Mouse (Mus musculus): Measurements from ENCODE around the gene Ppp2r5d.
A peak's percentile ranks its signal among the peaks of the same experiment; 100 is the strongest.

Ppp2r5d gene

DNA sequence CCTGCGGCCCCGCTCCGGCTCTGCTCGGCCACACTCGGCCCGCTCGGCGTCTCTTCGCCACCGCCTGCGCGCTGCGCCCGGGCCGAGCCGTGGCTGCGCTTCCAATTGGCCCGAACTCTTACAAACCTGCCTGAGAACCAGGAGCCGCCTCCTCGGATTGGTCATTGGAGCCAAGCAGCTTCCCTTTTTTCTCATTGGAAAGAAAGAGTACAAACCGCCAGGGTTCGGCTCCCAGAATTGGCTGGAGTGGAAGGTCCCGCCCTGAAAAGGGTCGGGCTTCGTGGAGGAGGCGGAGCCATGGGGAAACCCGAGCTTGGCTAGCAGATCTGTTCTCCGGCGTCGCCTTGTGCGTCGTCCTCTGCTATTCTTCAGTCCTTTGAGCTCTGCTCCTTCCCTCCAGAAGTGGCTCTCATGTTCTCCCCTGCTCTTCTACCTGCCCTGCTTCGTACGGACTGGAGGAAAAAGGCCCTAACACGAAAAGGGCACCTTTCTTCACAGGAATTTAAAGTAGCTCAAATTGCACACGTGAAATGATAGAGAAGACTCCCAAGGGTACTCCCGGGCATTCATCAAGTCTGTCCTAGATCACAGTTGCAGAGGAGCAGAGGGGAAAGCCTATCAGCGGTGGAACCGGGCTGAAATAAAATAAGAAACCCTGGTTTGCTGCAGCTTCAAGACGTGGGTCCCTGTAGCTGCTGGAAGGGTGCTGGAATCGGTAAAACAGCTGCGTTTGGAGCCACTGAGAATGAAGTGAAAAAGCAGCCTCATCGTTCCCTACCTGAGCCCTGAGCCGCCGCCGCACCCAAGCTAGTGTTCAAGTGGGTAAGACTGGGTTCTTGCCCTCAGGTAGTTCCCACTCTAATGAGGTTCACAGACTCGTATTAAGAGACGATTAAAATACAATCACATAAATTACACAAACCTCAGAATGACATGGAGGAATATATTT is at the start of gene Ppp2r5d:
Gene Ppp2r5d (minus strand): TSS at position 225 of the 949 bp plus-strand sequence.
- peak; percentile 96 for DNase-seq

GRCm38 (mm10) chr17:46751794-46752556 is 47.1 kb upstream of the Ppp2r5d start, which contains the start of gene Cnpy3:
Cnpy3 (minus strand) TSS chr17:46752214.
- peak; percentile 98 for DNase-seq

DNA sequence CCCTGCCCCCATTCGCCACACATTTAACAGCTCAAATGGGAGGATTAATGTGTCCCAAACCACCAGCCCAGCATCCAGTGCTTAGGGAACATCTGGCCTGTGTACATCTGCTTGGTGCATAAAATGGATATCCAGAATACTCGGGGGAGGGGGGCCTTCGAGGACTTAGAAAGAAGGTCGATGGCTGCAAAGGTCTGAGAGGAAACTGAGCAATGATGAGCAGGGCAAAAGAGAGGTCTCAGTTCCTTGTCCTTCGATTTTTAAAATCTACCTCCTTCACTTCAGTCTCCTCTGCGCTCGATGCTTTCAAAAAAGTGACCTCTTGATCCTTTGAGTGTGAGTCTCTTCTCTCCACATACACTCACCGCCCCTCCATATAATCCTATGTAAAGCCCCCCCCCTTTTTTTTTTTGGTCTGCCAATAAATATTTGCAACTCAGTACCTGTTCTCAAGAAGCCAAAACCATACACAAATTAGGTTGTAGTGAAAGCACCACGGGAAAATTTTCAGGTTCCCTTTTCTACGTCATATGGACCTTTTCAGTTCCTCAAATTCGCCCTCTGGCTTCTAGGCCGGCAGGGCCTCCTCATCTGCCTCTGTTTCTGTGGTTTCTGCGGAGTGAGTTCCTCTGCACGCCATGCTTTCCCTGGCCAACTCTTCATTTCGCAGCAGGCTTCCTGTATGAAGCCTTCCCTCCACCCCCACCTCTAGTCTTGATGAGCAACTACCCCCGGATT is 46.3 kb upstream of the Ppp2r5d start:
- no peak for DNase-seq

DNA sequence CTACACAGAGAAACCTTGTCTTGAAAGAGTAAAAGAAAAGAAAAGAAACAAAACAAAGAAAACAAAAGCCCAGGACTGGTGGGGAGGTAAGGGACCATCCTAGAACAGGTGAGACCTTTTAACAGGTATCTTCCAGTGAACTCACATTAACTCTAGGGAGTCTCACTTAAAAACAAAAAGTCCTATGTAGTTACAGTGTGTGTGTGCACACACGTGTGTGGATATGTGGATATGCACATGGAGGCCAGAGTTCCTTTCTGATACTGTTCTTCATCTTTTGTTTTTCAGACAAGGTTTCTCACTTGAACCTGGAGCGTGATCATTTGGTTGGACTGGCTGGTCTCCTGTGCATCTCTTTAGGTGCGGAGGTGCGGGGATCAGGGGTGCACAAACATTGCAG is 45.7 kb upstream of the Ppp2r5d start:
- DNase-seq = no peak

GRCm38 (mm10) chr17:46749282-46749681 is 44.4 kb upstream of the Ppp2r5d start:
- DNase-seq = no peak

GRCm38 (mm10) chr17:46747806-46748205 is 42.9 kb upstream of the Ppp2r5d start:
- DNase-seq = no peak

DNA sequence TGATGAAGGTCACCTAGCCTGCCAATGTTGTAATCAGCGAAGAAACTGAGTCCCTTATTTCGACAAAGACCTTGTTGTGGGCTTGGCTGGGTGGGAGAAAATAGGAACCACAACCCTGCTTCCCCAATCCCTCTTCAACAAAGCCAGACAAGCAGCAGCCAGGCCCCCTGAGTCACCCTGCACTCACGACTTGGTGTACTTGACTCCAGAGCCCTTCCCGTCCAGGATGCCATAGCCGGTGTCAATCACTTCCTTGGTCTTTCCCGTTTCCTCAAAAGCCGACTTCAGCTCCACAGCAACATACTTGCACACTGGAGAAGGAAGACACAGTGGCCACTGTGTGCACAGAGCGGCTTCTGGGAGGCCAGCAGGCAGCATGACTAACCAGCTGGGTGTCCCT is 42.3 kb upstream of the Ppp2r5d start:
- DNase-seq = no peak

DNA sequence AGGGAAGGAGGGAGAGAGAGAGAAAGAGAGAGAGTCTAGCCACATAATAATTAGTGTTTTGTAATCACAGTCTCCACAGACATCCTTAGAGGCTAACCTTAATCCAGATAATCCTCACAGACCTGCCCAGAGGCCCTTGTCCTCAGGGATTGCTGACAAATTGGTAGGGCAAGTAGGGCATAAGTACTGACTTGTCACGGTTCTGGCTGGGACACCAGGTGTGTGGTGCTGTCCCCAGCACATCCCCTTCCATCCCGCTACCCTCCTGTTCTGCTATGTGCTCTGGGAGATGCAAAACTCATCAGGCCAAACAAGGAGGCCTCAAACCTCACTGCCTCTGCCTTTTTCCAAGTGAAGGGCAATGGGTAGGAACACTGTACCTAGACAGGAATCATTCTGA is 40.6 kb upstream of the Ppp2r5d start:
- no peak for DNase-seq

GRCm38 (mm10) chr17:46742986-46743385 is 38.1 kb upstream of the Ppp2r5d start:
- no peak for DNase-seq

- DNase-seq = no peak
Observed at GRCm38 (mm10) chr17:46741305-46741704, 36.4 kb upstream of the Ppp2r5d start.

- peak; percentile 64 for DNase-seq
Observed at GRCm38 (mm10) chr17:46736160-46736559, 31.2 kb upstream of the Ppp2r5d start.

- DNase-seq = no peak
Observed at GRCm38 (mm10) chr17:46735287-46735686, 30.4 kb upstream of the Ppp2r5d start.

DNA sequence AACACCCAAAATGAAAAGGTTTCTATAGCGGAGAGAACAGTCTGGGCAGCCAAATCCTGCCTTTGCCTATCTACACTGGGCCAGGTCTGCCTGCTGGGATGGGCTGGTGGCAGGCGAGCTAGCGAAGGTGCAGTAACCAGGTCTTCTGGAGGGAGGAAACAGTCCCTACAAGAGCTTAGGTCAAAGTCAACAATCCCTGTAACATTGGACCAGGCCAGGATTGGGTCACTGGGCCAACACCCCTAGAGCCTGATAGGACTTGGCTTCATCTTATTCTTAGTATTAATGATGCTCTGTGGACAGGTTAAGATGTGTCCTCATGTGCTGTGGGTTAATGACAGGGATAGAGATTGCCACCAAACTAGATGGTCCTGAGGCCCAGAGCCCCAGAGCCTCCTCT is 29.1 kb upstream of the Ppp2r5d start:
- DNase-seq = no peak

DNA sequence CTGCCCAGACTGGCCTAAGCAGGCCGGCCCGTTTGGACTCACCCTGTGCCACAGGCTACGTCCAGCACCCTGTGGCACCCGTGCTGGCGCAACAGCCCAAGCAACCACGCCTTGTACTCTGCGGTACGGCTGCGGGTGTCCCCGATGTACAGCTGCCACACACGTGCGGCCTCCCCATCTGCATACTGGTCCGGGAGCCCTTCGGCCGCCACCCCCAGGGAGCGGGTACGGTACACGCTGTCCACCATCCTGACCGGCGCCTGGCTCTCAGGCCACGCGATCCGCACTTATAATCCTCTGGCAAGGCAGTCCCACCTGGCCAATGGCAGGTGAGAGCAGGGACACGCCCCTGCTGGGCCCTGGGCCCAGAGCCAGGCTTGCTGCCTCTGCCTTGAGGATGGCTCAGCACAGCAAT is 24.0 kb upstream of the Ppp2r5d start, which contains the start of gene Gnmt:
Gene Gnmt (minus strand): TSS at position 265 of the 415 bp plus-strand sequence.
- no peak for DNase-seq

- DNase-seq = no peak
Observed at GRCm38 (mm10) chr17:46728496-46728895, 23.6 kb upstream of the Ppp2r5d start.

- peak; percentile 49 for DNase-seq
Observed at GRCm38 (mm10) chr17:46728021-46728420, 23.1 kb upstream of the Ppp2r5d start.

GRCm38 (mm10) chr17:46727271-46727670 is 22.4 kb upstream of the Ppp2r5d start:
- no peak for DNase-seq

DNA sequence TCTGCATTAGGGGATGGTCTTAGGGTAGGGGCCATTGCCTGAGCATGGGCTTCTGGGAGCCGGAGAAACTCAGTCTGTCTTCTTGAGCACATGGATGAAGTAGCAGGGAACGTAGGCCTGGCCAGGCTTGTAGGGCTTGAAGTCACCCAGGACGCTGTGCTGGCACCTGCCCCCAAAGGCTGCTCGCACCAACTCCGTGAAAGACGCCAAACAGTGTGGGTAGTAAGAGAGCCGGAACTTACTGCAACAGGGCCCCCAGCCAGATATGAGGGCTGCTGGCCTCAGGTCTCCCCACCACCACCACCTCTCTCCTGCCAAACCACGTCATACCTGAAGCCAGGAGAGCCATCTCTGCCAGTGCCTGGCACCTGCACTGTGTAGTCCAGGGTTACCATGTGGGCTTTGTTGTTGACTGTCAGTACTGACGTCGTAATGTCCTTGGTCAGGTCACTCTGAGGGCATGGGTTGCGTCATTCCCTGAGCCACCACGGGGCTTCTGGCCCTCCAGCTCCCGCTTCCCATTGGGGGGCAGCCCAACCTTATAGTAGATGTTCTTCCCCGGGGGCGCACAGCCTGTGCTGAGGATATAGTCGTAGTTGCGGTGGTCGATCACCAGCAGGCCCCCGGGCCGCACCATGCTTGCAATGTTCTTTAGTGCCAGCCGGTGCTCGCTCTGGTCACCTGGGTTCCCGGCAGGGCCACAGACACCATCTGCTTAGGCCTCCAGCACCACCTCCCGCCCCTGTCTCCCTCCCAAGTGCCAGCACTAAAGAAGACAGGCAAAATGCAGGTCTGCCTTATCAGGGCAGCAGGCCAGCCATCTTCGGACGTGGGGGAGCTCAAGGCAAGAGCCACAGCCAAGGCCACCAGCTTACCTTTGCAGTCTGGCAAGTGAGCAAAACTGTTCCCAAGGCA is 21.1 kb upstream of the Ppp2r5d start:
- DNase-seq = no peak

- DNase-seq = peak; percentile 67
Observed at GRCm38 (mm10) chr17:46725273-46725672, 20.4 kb upstream of the Ppp2r5d start.

DNA sequence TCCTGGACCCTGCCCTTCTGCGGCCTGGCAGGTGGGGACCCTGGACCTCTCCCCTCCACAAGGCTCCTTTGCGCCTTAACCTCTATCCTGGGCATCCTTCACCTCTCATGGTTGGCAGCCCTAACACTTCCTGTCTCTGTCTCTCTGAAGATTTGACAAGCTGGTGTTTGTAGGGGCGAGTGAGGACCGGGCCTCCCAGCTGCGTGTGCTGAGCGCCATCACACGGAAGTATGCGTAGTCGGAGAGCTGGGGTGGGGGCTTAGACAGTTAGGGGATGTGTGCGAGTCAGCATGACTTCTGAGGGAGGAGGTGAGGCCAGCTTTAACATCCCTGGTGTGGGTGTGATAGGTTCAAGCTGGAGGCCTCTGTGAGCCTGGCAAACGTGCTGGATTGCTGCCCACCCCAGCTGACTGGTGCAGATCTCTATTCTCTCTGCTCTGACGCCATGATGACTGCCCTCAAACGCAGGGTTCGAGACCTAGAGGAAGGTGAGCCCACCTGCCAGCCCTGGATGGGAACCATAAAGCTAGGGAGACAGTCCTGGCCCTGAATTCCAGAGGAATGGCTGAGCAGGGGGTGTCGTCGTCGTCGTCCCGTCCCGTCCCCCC is 19.7 kb upstream of the Ppp2r5d start:
- DNase-seq = no peak

DNA sequence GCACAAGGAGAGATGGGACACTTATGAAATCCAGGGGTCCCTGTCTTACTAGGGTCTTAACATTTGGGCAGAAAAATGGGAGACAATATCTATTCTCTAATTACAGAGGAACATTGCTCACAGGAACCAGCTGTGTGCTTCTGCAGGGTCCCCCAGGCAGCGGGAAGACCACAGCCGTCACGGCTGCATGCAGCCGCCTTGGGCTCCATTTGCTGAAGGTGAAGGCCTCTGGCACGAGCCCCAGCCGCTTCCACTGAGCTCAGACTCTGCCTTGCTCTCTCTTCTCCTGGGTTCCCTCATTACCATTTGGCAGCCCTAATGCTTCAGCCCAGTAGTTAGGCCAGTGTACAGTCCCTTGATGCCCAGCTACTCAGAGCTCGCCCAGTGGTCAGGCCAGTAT is 16.2 kb upstream of the Ppp2r5d start:
- DNase-seq = no peak
